Mouse (Mus musculus): Measurements from ENCODE around the gene Pds5b. TPM values are rescaled to one million over a fixed set of nuclear protein-coding genes. Genes with fewer than 3 reads are reported as not detected.

Gene Pds5b
- total RNA-seq, 1 experiment from 2014 or later: 34.8 TPM

Other genes with a start within 250 kb of the Pds5b start
- gene Zar1l, start 155.6 kb upstream of the Pds5b start, total RNA-seq (2017): not detected in 2 replicates
- gene Brca2, start 151.1 kb upstream of the Pds5b start, total RNA-seq (2017): 6.8 and 7.8 TPM in 2 replicates
- gene N4bp2l1, start 76.6 kb upstream of the Pds5b start, total RNA-seq (2017): 127 and 144 TPM in 2 replicates
- 162 and 165 TPM in 2 replicates for gene N4bp2l2, start 7.6 kb upstream of the Pds5b start, total RNA-seq (2017)

All from neutrophil, adult 5-6 weeks (primary cell).